Mouse (Mus musculus) embryonic facial prominence, embryonic 12.5 days (tissue): Measurements from ENCODE around the gene Ccdc7a. TPM values are rescaled to one million over a fixed set of nuclear protein-coding genes. Genes with fewer than 3 reads are reported as not detected.
A peak's percentile ranks its signal among the peaks of the same experiment; 100 is the strongest.
"Not testable (repeated sequence)": the region's sequence is repeated elsewhere in the genome, so short reads cannot be mapped to it uniquely, and the experiment has no call there.

Experiments
- ATAC-seq: fragments of 200-750 bp; cut with Nextera tagmentation; 2 replicates; pipeline ENCODE4 v1.8.0; 2017; ENCODE audit not compliant: insufficient number of reproducible peaks, insufficient read depth, low FRiP score, low TSS enrichment
- H3K27ac ChIP-seq: fragments of 300-500 bp; sonication (generic); 2 replicates; pipeline ENCODE4 v1.5.1; 2016; ENCODE audit warnings: mild to moderate bottlenecking
- H3K27me3 ChIP-seq: fragments of 300-500 bp; sonication (generic); 2 replicates; pipeline ENCODE4 v1.6.1; 2016; ENCODE audit warnings: mild to moderate bottlenecking, moderate library complexity
- H3K36me3 ChIP-seq: fragments of 300-500 bp; sonication (generic); 2 replicates; pipeline ENCODE4 v1.6.1; 2016; ENCODE audit warnings: mild to moderate bottlenecking
- H3K4me1 ChIP-seq: fragments of 300-500 bp; sonication (generic); 2 replicates; pipeline ENCODE4 v1.6.1; 2016
- H3K4me2 ChIP-seq: fragments of 300-500 bp; sonication (generic); replicated peaks from 2 replicates; pipeline ENCODE4 v1.6.1; 2016; ENCODE audit warnings: mild to moderate bottlenecking, moderate library complexity
- H3K4me3 ChIP-seq: fragments of 300-500 bp; sonication (generic); 2 replicates; pipeline ENCODE4 v1.5.1; 2016; ENCODE audit warnings: mild to moderate bottlenecking
- H3K9ac ChIP-seq: fragments of 300-500 bp; sonication (generic); 2 replicates; pipeline ENCODE4 v1.6.1; 2016; ENCODE audit warnings: mild to moderate bottlenecking, moderate library complexity
- H3K9me3 ChIP-seq: fragments of 300-500 bp; sonication (generic); 2 replicates; pipeline ENCODE4 v1.6.1; 2016; ENCODE audit warnings: mild to moderate bottlenecking, moderate library complexity
- WGBS: fragments of 180-500 bp; shearing (Covaris S2); methylation state at CpG from one replicate; pipeline ENCODE4 v1.1.7; 2016; 5-methylcytosine and 5-hydroxymethylcytosine counted together
- polyA plus RNA-seq: library from polyadenylated mRNA; unstranded; fragments of >200 nt; fragmentation: Nextera tagmentation; extraction: Ambion mirVana; gene quantifications from 2 replicates; pipeline ENCODE4 v1.2.1, GENCODE M21; 2016

The Ccdc7a gene
- polyA plus RNA-seq: 0.18 TPM in 1 of 2 replicates, not detected in the other

DNA sequence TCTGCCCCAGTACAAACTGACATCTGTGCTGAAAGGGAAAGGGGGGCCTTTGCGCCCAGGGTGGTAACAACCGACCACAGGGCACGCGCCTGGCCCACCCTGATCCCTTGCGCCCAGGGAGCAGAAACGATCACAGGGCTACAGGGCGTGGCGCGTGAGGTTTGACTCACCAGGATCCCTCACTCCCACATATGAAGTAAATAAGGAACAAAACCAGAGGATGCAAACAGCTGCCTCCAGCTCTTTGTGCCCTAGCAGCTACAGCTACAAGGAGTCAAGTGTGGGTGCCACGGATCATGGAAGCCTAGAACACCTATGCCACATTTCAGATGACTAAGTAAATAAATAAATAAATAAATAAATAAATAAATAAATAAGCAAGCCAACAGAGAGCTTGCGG, at the start of gene Ccdc7a:
Ccdc7a (minus strand) TSS at position 101 of the 400 bp plus-strand sequence.
- H3K4me1 ChIP-seq, H3K4me3 ChIP-seq, H3K36me3 ChIP-seq, ATAC-seq, H3K4me2 ChIP-seq, H3K27me3 ChIP-seq, H3K9ac ChIP-seq, H3K27ac ChIP-seq, H3K9me3 ChIP-seq: not testable (repeated sequence)
- 88% methylated on average over 2 of the region's 11 CpGs for WGBS

DNA sequence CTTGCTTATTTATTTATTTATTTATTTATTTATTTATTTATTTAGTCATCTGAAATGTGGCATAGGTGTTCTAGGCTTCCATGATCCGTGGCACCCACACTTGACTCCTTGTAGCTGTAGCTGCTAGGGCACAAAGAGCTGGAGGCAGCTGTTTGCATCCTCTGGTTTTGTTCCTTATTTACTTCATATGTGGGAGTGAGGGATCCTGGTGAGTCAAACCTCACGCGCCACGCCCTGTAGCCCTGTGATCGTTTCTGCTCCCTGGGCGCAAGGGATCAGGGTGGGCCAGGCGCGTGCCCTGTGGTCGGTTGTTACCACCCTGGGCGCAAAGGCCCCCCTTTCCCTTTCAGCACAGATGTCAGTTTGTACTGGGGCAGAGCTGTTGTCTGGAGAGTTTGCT, 1.5 kb upstream of the Ccdc7a start, which contains the start of gene Ccdc7b:
Ccdc7b (plus strand) TSS at position 301 of the 400 bp plus-strand sequence.
- H3K27ac ChIP-seq, H3K9ac ChIP-seq, H3K27me3 ChIP-seq, H3K9me3 ChIP-seq, H3K36me3 ChIP-seq, H3K4me2 ChIP-seq, ATAC-seq, H3K4me3 ChIP-seq, H3K4me1 ChIP-seq: not testable (repeated sequence)
- WGBS: 86% methylated on average over 1 of the region's 10 CpGs

DNA sequence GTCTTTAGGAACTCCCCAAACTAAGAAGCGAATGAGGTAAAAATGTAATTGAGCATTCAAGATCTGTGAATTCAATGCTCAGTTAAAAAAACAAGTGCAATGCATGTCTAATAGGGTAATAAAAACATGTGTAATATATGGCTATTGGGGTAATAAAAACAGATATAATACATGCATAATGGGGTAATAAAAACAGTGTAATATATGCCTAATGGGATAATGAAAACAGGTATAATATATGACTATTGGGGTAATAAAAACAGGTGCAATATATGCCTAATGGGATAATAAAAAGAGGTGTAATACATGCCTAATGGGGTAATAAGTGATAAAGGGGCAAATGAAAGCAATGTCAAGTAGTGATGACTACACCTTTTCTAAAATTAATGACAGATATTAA, 73.9 kb downstream of the Ccdc7a start:
- no peaks in the 10 kb centered on the region for H3K9me3 ChIP-seq
- H3K4me2 ChIP-seq: no peak overlapping the region
- 84% methylated on average over 1 of the region's 1 CpGs for WGBS
- no peak for ATAC-seq
- no peak overlapping the region for H3K4me3 ChIP-seq
- H3K27ac ChIP-seq: no peak overlapping the region
- no peaks in the 10 kb centered on the region for H3K36me3 ChIP-seq
- no peaks in the 10 kb centered on the region for H3K4me1 ChIP-seq
- no peak overlapping the region for H3K9ac ChIP-seq
- no peaks in the 10 kb centered on the region for H3K27me3 ChIP-seq

DNA sequence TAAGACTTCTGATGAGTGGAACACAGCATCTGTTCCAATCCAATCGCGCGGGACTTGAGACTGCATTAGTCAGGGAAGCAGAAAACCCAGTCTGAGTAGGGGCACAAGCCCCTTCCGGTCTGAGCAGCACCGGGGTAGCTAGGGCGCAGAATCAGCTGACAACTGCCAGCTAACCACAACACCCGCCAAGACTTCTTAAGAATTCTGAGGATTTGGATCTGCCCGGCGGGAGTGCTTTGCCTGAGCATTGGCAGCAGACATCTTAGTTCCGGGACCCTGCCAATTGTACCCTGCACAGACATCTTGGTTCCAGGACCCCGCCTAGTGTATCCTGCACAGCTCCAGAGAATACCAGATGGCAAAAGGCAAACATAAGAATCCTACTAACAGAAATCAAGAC, 116.4 kb downstream of the Ccdc7a start:
- H3K9ac ChIP-seq, ATAC-seq, H3K4me2 ChIP-seq, H3K27ac ChIP-seq, H3K36me3 ChIP-seq, H3K4me1 ChIP-seq, H3K9me3 ChIP-seq, H3K27me3 ChIP-seq, H3K4me3 ChIP-seq: not testable (repeated sequence)
- 86% methylated on average over 11 of the region's 11 CpGs for WGBS

DNA sequence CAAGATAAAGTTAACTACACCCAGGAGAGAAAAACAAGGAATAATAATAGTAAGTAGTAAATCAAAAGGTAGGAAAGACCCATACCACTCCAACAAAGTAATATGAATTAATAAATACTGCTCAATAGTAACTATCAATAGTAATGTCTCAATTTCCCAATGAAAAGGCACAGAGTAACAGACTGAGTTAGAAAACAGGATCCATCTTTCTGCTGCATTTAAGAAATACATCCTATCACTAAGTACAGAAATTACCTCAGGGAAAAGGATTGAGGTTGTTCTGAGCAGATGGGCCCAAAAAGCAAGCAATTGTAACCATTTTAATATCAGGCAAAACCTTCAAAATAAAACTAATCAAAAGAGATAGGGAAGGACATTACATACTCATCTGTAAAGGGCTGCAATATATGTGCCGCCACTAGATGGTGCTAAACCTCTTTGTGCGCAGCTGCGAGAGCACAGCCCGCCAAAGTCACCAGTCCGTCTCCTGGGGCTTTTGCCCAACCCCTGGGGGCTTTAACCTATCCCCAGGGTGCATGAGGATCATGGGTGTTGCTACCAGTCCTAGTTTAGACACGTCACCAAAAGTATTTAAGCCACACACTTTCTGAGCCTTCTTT, 124.2 kb downstream of the Ccdc7a start:
- 1% methylated on average over 6 of the region's 6 CpGs for WGBS
- not testable (repeated sequence) for H3K4me3 ChIP-seq, ATAC-seq

DNA sequence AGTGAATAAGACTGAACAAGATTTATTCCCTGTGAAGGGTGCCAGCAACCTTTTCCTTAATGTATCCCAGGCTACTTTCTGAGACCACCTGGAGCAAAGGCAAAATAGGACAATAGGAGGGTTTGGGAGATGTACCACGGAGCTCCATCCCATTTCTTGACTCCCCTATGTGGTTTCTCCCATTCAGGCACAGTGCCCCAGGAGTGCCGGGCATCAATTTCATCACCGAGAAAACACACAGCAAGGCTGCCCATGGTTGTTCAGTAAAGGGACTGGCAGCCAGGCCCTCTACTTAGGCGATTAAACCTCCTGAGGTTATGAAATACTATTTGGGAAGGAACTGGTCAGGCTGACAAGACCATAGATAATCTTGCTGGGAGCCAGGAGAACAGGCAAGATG, 131.9 kb downstream of the Ccdc7a start:
- H3K4me1 ChIP-seq: no peaks in the 10 kb centered on the region
- H3K4me2 ChIP-seq: no peak overlapping the region
- no peaks in the 10 kb centered on the region for H3K27me3 ChIP-seq
- H3K27ac ChIP-seq: no peak overlapping the region
- no peak overlapping the region for H3K4me3 ChIP-seq
- no peaks in the 10 kb centered on the region for H3K36me3 ChIP-seq
- no peak overlapping the region for H3K9ac ChIP-seq
- 66% methylated on average over 4 of the region's 4 CpGs for WGBS
- no peaks in the 10 kb centered on the region for H3K9me3 ChIP-seq
- no peak for ATAC-seq

More for the DNA sequence above, 124.2 kb downstream of the Ccdc7a start:
- not testable (repeated sequence) for H3K36me3 ChIP-seq, H3K9ac ChIP-seq, H3K9me3 ChIP-seq, H3K4me1 ChIP-seq, H3K27ac ChIP-seq, H3K27me3 ChIP-seq
- H3K4me2 ChIP-seq: 0 out of 2 replicates have a peak overlapping the region, but pooled peaks have one; percentile 9

DNA sequence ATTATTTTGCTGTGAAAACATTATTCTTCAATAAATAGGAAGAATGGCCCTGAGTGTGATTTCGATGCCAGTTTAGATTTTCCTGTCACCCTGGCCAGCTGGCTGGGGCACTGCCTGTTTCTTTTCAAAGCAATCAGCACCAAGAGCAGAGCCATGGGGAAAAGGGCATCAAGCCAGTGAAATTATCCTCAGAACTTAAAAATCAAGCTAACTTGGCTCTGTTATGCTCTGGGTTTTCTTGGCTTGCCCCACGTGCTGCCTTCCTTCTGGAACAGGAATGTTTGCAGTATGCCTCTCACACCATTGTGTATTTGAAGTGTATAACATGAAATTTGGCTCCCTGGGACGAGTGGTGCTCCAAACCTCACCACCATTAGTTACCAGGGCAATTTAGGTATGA, 182.6 kb downstream of the Ccdc7a start:
- Histone ChIP-seq H3K9ac (no peak overlapping the region), H3K4me1 (no peaks in the 10 kb centered on the region), H3K27ac (no peak overlapping the region), H3K36me3 (no peaks in the 10 kb centered on the region), H3K9me3 (no peaks in the 10 kb centered on the region), H3K4me3 (no peak overlapping the region), H3K27me3 (no peaks in the 10 kb centered on the region), H3K4me2 (no peak overlapping the region)
- WGBS: 65% methylated on average over 3 of the region's 3 CpGs
- no peak for ATAC-seq

DNA sequence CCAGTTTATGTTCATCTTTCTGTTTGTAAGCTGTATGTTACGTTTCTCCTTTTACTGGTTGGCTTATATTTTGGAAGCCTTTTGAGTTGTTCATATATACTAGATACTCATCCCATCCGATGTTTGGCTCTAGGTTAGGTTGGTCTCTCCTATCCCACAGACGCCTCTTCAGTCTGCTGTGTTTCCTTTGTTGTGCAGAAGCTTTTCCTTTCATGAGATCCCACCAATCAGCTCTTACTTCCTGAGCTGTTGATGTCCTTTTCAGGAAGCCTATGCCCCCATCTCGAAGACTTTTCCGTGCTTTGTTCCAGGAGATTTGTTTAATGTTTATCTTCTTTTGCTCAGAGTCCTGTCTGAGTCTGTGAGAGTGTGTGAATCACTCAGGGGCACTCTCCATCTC, 221.6 kb downstream of the Ccdc7a start:
- Histone ChIP-seq H3K4me3 (no peak overlapping the region), H3K27me3 (no peaks in the 10 kb centered on the region), H3K4me1 (no peaks in the 10 kb centered on the region), H3K9me3 (no peaks in the 10 kb centered on the region), H3K27ac (no peak overlapping the region), H3K36me3 (no peaks in the 10 kb centered on the region), H3K4me2 (no peak overlapping the region), H3K9ac (no peak overlapping the region)
- ATAC-seq: no peak
- WGBS: 57% methylated on average over 5 of the region's 5 CpGs

DNA sequence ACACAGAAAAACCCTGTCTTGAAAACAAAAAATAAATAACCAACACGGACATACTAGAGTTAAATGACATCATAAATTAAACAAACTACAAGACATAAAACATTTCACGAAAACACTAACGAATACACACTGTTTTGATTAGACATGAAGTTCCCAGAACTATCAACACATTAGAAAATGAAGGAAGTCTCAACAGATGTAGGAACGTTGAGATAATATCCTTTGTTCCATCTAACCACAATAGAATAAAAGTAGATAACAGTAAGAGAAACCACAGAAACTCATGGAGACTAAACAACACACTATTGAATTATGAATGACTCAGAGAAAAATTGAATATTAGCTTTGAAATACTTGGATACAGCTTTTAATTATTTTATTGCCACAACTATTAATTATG, 252.8 kb downstream of the Ccdc7a start:
- WGBS: 75% methylated on average over 4 of the region's 4 CpGs
- H3K4me1 ChIP-seq: no peaks in the 10 kb centered on the region
- H3K4me3 ChIP-seq: no peak overlapping the region
- no peak for ATAC-seq
- no peak overlapping the region for H3K9ac ChIP-seq
- no peaks in the 10 kb centered on the region for H3K27me3 ChIP-seq
- no peaks in the 10 kb centered on the region for H3K9me3 ChIP-seq
- no peak overlapping the region for H3K4me2 ChIP-seq
- no peak overlapping the region for H3K27ac ChIP-seq
- H3K36me3 ChIP-seq: no peaks in the 10 kb centered on the region

DNA sequence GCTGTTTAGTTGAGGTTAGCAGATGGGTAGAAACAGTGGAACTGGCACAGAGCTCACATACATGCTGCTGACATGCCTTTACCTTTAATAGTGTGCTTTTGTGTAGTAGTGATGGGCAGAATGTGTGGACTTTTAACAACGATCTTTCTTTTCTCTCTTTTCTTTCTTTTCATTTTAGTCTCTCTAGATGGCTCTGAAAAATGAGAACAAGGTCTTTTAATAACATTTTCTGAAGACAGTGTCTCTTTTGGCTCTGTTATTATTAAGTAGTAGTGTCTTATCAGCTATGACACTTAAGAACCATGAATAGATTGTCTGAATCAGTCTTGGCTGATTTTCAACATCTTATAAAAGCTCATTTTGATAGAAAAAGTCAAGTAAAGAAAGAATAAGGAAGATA, 266.7 kb downstream of the Ccdc7a start, which contains the start of gene Gm3952:
Gm3952 (minus strand) TSS at position 101 of the 400 bp plus-strand sequence.
- Histone ChIP-seq H3K4me2 (no peak within 1 kb of the TSS), H3K4me3 (no peak within 1 kb of the TSS), H3K27me3 (no peaks in the 10 kb centered on the region), H3K36me3 (no peaks in the 10 kb centered on the region), H3K9ac (no peak within 1 kb of the TSS), H3K9me3 (no peaks in the 10 kb centered on the region), H3K27ac (no peak within 1 kb of the TSS), H3K4me1 (no peaks in the 10 kb centered on the region)
- ATAC-seq: no peak
- WGBS: 89% methylated on average over 1 of the region's 1 CpGs

DNA sequence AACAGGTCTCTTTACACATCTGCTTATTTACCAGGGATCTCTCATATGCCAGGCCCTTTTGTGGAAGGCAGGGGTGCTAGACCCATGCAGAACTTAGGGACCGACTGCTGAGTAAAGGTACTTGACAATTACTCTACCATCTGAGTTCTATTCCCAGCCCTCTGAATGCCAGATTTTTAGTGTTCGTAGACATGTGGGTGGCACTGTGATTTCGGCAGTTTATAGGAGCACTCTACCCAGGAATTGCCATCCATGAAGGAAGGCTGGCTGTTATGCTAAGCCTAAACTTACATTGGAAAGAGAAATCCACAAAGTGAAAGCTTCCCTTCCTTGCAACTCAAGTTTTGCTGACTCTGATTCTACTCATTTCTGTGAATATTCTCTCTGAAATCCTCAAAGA, 329.6 kb downstream of the Ccdc7a start:
- Histone ChIP-seq H3K27me3 (no peaks in the 10 kb centered on the region), H3K27ac (no peak overlapping the region), H3K9ac (no peak overlapping the region), H3K9me3 (no peaks in the 10 kb centered on the region), H3K4me2 (no peak overlapping the region), H3K4me3 (no peak overlapping the region), H3K4me1 (no peaks in the 10 kb centered on the region), H3K36me3 (peaks cover 52% of the 10 kb centered on the region)
- ATAC-seq: no peak
- WGBS: 96% methylated on average over 3 of the region's 3 CpGs

DNA sequence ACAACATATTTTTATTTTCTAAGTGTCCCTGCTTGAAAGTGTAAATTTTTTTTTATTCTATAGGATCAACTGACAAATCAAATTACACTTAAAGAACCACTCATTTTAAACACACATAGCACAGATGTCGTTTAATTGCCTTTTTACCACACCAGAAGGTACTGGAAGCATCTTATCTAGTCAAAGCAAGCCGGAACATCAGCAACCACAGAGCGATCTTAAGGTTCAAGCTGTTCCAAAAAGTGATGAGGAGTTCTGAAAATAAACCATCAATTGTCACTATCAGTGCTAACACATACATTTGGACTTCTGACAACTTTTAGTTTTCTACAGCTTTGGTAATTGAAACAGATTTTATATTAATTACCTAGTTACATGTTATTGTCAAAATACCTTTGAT, 331.2 kb downstream of the Ccdc7a start:
- Histone ChIP-seq H3K9me3 (no peaks in the 10 kb centered on the region), H3K27ac (no peak overlapping the region), H3K4me2 (no peak overlapping the region), H3K36me3 (peaks cover 52% of the 10 kb centered on the region), H3K27me3 (no peaks in the 10 kb centered on the region), H3K4me3 (no peak overlapping the region), H3K4me1 (no peaks in the 10 kb centered on the region), H3K9ac (no peak overlapping the region)
- ATAC-seq: no peak
- WGBS: 95% methylated on average over 3 of the region's 3 CpGs
